Mouse (Mus musculus): ENCODE results near the gene Traf3. TPM values are rescaled to one million over a fixed set of nuclear protein-coding genes. Genes with fewer than 3 reads are reported as not detected.

The Traf3 gene
- polyA plus RNA-seq, 1 experiment from 2014 or later: 10.6 TPM

GRCm38 (mm10) chr12:111293025-111293424 lies 126.9 kb downstream of the Traf3 start:
- H3K36me3 ChIP-seq: peaks cover 76% of the 10 kb centered on the region
- no peaks in the 10 kb centered on the region for H3K4me1 ChIP-seq
- H3K4me3 ChIP-seq (replicated peaks): no peak overlapping the region
- H3K27ac ChIP-seq (replicated peaks): no peak overlapping the region
- H3K27me3 ChIP-seq: no peaks in the 10 kb centered on the region
- no peak for ATAC-seq (ENCODE audit: insufficient number of reproducible peaks, low FRiP score, low TSS enrichment, low read depth)
- H3K9ac ChIP-seq: no peak overlapping the region
- no peak overlapping the region for H3K4me2 ChIP-seq (replicated peaks)
- no peaks in the 10 kb centered on the region for H3K9me3 ChIP-seq (replicated peaks)
- WGBS: 92% methylated on average over 12 of the region's 12 CpGs

GRCm38 (mm10) chr12:111301322-111302017 lies 135.3 kb downstream of the Traf3 start:
- no peak for ATAC-seq (ENCODE audit: insufficient number of reproducible peaks, low FRiP score, low TSS enrichment, low read depth)
- no peak overlapping the region for H3K9ac ChIP-seq
- H3K27me3 ChIP-seq: no peaks in the 10 kb centered on the region
- no peak overlapping the region for H3K4me2 ChIP-seq (replicated peaks)
- WGBS: 92% methylated on average over 27 of the region's 27 CpGs
- no peak overlapping the region for H3K27ac ChIP-seq (replicated peaks)
- H3K4me3 ChIP-seq (replicated peaks): no peak overlapping the region
- H3K36me3 ChIP-seq: peaks cover 96% of the 10 kb centered on the region
- no peaks in the 10 kb centered on the region for H3K9me3 ChIP-seq (replicated peaks)
- H3K4me1 ChIP-seq: no peaks in the 10 kb centered on the region

GRCm38 (mm10) chr12:111302018-111302345 lies 135.8 kb downstream of the Traf3 start:
- no peak overlapping the region for H3K4me3 ChIP-seq (replicated peaks)
- H3K27me3 ChIP-seq: no peaks in the 10 kb centered on the region
- H3K27ac ChIP-seq (replicated peaks): no peak overlapping the region
- H3K4me1 ChIP-seq: no peaks in the 10 kb centered on the region
- no peak overlapping the region for H3K4me2 ChIP-seq (replicated peaks)
- H3K36me3 ChIP-seq: peaks cover 96% of the 10 kb centered on the region
- no peaks in the 10 kb centered on the region for H3K9me3 ChIP-seq (replicated peaks)
- no peak overlapping the region for H3K9ac ChIP-seq
- WGBS: 94% methylated on average over 14 of the region's 14 CpGs
- no peak for ATAC-seq (ENCODE audit: insufficient number of reproducible peaks, low FRiP score, low TSS enrichment, low read depth)

- WGBS: 87% methylated on average over 8 of the region's 8 CpGs
- Histone ChIP-seq H3K4me1 (no peaks in the 10 kb centered on the region), H3K9me3 (replicated peaks) (no peaks in the 10 kb centered on the region), H3K27ac (replicated peaks) (no peak overlapping the region), H3K27me3 (no peaks in the 10 kb centered on the region), H3K36me3 (peaks cover 93% of the 10 kb centered on the region), H3K4me3 (replicated peaks) (no peak overlapping the region), H3K9ac (no peak overlapping the region), H3K4me2 (replicated peaks) (no peak overlapping the region)
- no peak for ATAC-seq (ENCODE audit: insufficient number of reproducible peaks, low FRiP score, low TSS enrichment, low read depth)
These were observed 137.7 kb downstream of the Traf3 start for GRCm38 (mm10) chr12:111303702-111304337.

GRCm38 (mm10) chr12:111306821-111307220 lies 140.7 kb downstream of the Traf3 start:
- 78% methylated on average over 8 of the region's 8 CpGs for WGBS
- no peak overlapping the region for H3K27ac ChIP-seq (replicated peaks)
- no peaks in the 10 kb centered on the region for H3K4me1 ChIP-seq
- H3K9ac ChIP-seq: no peak overlapping the region
- no peak for ATAC-seq (ENCODE audit: insufficient number of reproducible peaks, low FRiP score, low TSS enrichment, low read depth)
- no peaks in the 10 kb centered on the region for H3K9me3 ChIP-seq (replicated peaks)
- no peak overlapping the region for H3K4me2 ChIP-seq (replicated peaks)
- H3K36me3 ChIP-seq: peaks cover 96% of the 10 kb centered on the region
- no peak overlapping the region for H3K4me3 ChIP-seq (replicated peaks)
- H3K27me3 ChIP-seq: no peaks in the 10 kb centered on the region

GRCm38 (mm10) chr12:111309256-111309655 lies 143.1 kb downstream of the Traf3 start:
- Histone ChIP-seq H3K27ac (replicated peaks) (no peak overlapping the region), H3K27me3 (no peaks in the 10 kb centered on the region), H3K4me1 (no peaks in the 10 kb centered on the region), H3K9ac (no peak overlapping the region), H3K4me3 (replicated peaks) (no peak overlapping the region), H3K4me2 (replicated peaks) (no peak overlapping the region), H3K36me3 (peaks cover 94% of the 10 kb centered on the region), H3K9me3 (replicated peaks) (no peaks in the 10 kb centered on the region)
- 87% methylated on average over 12 of the region's 12 CpGs for WGBS
- ATAC-seq (ENCODE audit: insufficient number of reproducible peaks, low FRiP score, low TSS enrichment, low read depth): no peak

GRCm38 (mm10) chr12:111309931-111310330 lies 143.8 kb downstream of the Traf3 start:
- no peak for ATAC-seq (ENCODE audit: insufficient number of reproducible peaks, low FRiP score, low TSS enrichment, low read depth)
- no peaks in the 10 kb centered on the region for H3K4me1 ChIP-seq
- H3K9me3 ChIP-seq (replicated peaks): no peaks in the 10 kb centered on the region
- H3K9ac ChIP-seq: no peak overlapping the region
- H3K36me3 ChIP-seq: peaks cover 93% of the 10 kb centered on the region
- no peak overlapping the region for H3K4me2 ChIP-seq (replicated peaks)
- no peak overlapping the region for H3K4me3 ChIP-seq (replicated peaks)
- WGBS: 85% methylated on average over 14 of the region's 14 CpGs
- no peak overlapping the region for H3K27ac ChIP-seq (replicated peaks)
- no peaks in the 10 kb centered on the region for H3K27me3 ChIP-seq

GRCm38 (mm10) chr12:111311775-111312174 lies 145.6 kb downstream of the Traf3 start:
- Histone ChIP-seq H3K4me1 (no peaks in the 10 kb centered on the region), H3K9ac (no peak overlapping the region), H3K36me3 (peaks cover 93% of the 10 kb centered on the region), H3K27ac (replicated peaks) (no peak overlapping the region), H3K4me3 (replicated peaks) (no peak overlapping the region), H3K9me3 (replicated peaks) (no peaks in the 10 kb centered on the region), H3K4me2 (replicated peaks) (no peak overlapping the region), H3K27me3 (no peaks in the 10 kb centered on the region)
- WGBS: 91% methylated on average over 10 of the region's 10 CpGs
- ATAC-seq (ENCODE audit: insufficient number of reproducible peaks, low FRiP score, low TSS enrichment, low read depth): no peak

- peaks cover 96% of the 10 kb centered on the region for H3K36me3 ChIP-seq
- 86% methylated on average over 7 of the region's 7 CpGs for WGBS
- ATAC-seq (ENCODE audit: insufficient number of reproducible peaks, low FRiP score, low TSS enrichment, low read depth): no peak
These were observed 148.1 kb downstream of the Traf3 start for GRCm38 (mm10) chr12:111314273-111314672.

More at GRCm38 (mm10) chr12:111314273-111314672, 148.1 kb downstream of the Traf3 start:
- Histone ChIP-seq H3K9me3 (replicated peaks) (no peaks in the 10 kb centered on the region), H3K27me3 (no peaks in the 10 kb centered on the region), H3K4me3 (replicated peaks) (no peak overlapping the region), H3K9ac (no peak overlapping the region), H3K4me1 (no peaks in the 10 kb centered on the region), H3K27ac (replicated peaks) (no peak overlapping the region), H3K4me2 (replicated peaks) (no peak overlapping the region)

Other genes starting within 250 kb of the Traf3 start
- 16.6 and 17.6 TPM in 2 replicates for gene Ankrd9, start 187.3 kb upstream of the Traf3 start, polyA plus RNA-seq (2015; fragmentation: Nextera tagmentation; extraction: Ambion mirVana)
- gene Rcor1, start 127.0 kb upstream of the Traf3 start, polyA plus RNA-seq (2015; fragmentation: Nextera tagmentation; extraction: Ambion mirVana): 13.0 and 14.3 TPM in 2 replicates
- not detected in 2 replicates for gene 4930595D18Rik, start 18.1 kb downstream of the Traf3 start, polyA plus RNA-seq (2015; fragmentation: Nextera tagmentation; extraction: Ambion mirVana)
- gene Amn, start 104.7 kb downstream of the Traf3 start, polyA plus RNA-seq (2015; fragmentation: Nextera tagmentation; extraction: Ambion mirVana): 0.59 and 1.0 TPM in 2 replicates
- 33.2 and 36.1 TPM in 2 replicates for gene Cdc42bpb, start 211.3 kb downstream of the Traf3 start, polyA plus RNA-seq (2015; fragmentation: Nextera tagmentation; extraction: Ambion mirVana)
- 3.7 and 5.0 TPM in 2 replicates for gene Lbhd2, start 240.4 kb downstream of the Traf3 start, polyA plus RNA-seq (2015; fragmentation: Nextera tagmentation; extraction: Ambion mirVana)